Mouse (Mus musculus): ENCODE data around the gene Sf3a2.

DNA sequence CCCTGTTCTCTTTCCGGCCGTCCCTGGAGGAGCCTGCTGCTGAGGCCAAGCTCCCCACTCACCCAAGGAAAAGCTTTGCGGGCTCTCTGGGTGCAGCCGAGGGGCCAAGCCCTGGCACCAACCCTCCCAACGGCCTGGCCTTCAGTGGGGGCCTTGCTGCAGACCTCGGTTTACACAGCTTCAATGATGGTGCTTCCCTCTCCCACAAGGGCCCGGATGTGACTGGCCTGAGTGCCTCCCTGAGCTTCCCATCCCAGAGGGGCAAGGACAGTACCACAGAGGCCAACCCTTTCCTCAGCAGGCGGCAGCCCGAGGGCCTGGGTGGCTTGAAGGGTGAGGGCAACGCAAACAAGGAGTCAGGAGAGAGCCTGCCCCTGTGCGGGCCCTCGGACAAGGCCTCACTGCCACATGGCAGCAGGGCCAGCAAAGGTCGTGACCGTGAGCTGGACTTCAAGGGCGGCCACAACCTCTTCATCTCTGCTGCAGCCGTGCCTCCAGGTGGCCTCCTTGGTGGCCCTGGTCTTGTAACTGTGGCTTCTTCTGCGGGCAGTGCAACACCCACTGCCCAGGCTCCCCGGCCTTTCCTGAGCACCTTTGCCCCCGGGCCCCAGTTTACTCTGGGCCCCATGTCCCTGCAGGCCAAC is 7.1 kb upstream of the Sf3a2 start:
- no peak for TF ChIP-seq CTCF (IDR thresholded peaks at IDR 0.05; ENCODE audit: borderline replicate concordance, control insufficient read depth, extremely low read depth, insufficient read depth, low read length, poor library complexity)
- TF ChIP-seq POLR2A (IDR thresholded peaks at IDR 0.05; ENCODE audit: control insufficient read depth, extremely low read depth, insufficient read depth, low read length, poor library complexity): no peak

Data from thymus, adult 2 months (tissue).